Mouse (Mus musculus) bone marrow, adult 2 months (tissue): ENCODE measurements around the gene Zfp944.

Experiments
- CTCF ChIP-seq: fragments of 200-500 bp; IDR thresholded peaks from 2 replicates; pipeline ENCODE4 v1.5.1; 2011; ENCODE audit warnings: low read length, control low read depth; ENCODE audit not compliant: control insufficient read depth, insufficient read depth
- POLR2A ChIP-seq: fragments of 200-500 bp; IDR thresholded peaks from 2 replicates; pipeline ENCODE4 v1.6.1; 2011; ENCODE audit warnings: low read depth, mild to moderate bottlenecking, control low read depth, low read length, borderline replicate concordance; ENCODE audit not compliant: control insufficient read depth

DNA sequence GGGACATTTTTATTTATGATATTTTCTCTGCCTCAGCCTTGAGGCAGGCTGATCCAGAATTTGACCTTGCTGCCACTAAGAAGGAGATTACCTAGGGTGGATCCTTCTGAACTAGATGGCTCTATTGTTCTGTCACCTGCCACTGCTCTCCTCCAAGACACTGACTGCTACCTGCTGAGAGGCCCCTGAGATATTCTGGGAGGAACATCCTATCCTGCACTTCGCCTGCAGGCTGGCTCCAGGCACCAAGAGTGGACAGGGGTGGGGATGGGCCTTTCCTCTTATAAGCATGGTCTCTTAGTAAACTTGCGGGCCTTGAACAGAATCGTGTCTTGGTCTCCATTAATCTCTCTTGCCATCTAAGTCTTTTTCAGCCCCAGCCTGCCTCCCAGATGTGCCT, 2.7 kb upstream of the Zfp944 start:
- TF ChIP-seq POLR2A (no peak), CTCF (no peak)
